Mouse (Mus musculus): Measurements from ENCODE around the gene Rars2.
A peak's percentile ranks its signal among the peaks of the same experiment; 100 is the strongest.
"Not testable (repeated sequence)": the region's sequence is repeated elsewhere in the genome, so short reads cannot be mapped to it uniquely, and the experiment has no call there.

Rars2 gene

DNA sequence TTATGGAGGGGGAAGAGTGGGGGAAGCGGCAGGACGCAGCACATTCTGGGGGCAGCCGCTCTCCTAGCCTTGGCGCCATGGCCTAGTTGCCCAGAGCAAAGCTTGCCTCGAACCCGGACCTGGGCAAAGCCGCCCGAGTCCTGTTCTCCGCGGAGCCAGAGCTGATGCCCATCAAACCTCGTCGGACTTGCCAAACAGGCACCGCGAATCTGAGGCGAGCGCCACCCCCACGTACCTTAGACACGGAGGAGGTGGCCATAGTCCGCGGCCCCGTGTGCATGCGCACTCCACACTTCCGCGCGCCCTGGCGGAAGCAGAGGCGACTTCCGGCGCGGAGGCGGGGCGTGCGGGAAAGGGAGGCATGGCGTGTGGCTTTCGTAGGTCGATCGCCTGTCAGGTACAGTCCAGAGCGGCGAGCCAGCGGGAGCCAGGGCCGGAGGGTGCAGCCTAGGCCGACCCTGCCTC lies at the start of gene Rars2, which contains the start of gene Orc3:
Rars2 (plus strand) TSS at position 328 of the 465 bp plus-strand sequence.
Orc3 (minus strand) TSS at position 315 of the 465 bp plus-strand sequence.
- peak; percentile 88 to 90 for DNase-seq (ENCODE audit: low spot score in 2 of 2)

DNA sequence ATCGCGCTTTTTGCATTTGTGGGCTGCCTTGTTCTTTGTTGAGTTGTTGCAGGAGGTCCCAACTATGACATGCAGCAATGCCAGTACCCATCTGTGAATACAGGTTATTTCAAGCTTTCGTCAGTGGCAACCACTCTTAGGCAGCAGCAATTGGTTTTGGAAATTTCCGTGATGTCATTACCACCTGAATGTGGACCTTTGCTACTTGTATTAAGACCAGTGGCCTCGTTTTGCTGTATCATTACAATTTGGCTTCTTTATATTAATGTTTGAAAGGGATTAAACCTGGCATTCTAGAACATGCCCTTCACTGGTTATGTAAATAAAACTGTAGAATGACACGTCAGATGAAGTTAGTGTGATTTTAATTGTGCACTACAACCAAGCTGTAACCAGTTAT lies 48.5 kb upstream of the Rars2 start:
- DNase-seq (ENCODE audit: low spot score in 2 of 2), result no peak

DNA sequence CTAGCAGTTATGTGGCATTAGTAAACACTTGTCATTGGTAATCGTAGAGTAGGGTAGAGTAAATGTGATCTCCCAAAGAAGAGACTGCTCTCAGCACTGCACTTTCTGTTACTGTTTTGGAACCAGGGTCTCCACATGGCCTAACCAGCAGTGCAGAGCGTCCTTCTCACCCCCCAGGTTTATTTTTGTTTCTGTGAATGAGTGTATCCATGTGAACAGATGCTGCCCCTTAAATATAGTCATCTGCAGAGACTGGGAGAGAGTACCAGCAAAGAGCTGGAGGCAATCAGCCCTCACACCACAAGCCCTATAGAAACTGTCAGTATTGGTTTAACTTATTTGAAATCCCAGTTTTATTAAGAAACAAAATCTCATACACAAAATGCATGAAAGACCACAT lies 41.9 kb upstream of the Rars2 start:
- DNase-seq (ENCODE audit: low spot score in 2 of 2), result no peak

DNA sequence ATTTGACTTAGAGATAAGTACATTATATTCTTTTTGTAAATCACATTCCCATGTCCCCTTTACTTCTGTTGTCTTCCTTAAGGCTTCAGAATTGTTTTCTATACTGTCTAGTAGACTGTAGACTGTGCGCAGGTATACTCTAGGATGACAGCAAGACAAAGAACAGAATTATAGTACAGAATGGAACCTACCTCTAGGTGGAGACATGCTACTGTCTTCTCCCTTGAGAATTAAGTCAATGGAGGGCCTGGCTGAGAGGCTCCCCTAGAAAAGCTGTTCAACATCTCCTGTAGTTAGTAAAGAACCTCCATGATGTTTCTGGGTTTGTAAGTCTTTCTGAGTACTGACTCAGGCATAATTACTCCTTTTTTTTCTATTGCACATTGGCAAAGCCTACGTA lies 37.7 kb upstream of the Rars2 start:
- no peak for DNase-seq (ENCODE audit: low spot score in 2 of 2)

DNA sequence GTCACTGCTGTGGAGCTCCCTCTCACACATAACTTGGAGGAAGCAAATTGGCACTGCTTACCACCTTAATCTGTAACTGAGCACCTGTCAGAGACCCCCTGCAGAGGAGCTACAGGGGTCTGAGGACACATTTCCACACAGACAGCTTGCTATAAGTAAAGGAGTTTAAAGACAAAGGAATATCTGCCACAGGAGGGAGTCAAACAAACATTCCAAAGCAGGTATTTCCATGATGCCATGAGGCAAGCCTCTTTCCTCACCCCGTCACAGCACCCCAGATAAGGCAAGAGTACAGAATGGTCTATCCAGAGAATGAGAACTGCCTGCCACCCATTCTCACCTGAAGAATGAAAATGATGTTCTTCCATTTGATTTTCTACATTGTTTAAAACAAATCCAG lies 35.5 kb upstream of the Rars2 start:
- DNase-seq (ENCODE audit: low spot score in 2 of 2), result no peak

DNA sequence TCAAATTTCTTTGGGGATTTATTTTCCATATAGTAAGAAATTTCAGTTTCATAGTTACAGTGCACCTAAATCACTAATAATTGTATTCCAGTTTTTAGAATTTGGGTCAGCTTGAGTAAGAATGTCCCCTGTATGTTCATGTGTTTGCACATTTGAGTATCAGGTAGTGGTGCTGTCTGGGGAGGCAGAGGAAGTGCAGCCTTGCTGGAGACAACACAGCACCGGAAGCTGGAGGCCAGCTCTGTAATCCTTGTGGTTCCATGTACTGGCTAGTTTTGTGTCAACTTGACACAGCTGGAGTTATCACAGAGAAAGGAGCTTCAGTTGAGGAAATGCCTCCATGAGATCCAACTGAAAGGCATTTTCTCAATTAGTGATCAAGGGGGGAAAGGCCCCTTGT lies 33.3 kb upstream of the Rars2 start:
- DNase-seq (ENCODE audit: low spot score in 2 of 2), result not testable (repeated sequence)

DNA sequence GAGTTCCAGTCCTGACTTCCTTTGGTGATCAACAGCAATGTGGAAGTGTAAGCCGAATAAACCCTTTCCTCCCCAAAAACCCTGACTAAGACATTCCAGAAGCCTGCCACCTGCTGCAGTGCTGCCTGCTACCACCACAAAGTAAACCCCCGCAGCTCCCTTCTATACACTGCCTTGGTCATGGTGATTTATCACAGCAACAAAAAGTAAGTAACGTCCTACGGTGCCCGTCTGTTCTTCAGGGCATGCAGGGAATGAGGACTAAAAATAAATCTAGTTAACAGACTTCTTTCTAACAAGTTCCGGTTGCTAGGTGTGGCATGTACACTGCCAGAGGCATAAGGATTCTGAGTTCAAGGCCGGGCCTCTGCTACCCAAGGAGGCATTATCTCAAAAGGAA lies 32.8 kb upstream of the Rars2 start:
- DNase-seq (ENCODE audit: low spot score in 2 of 2), result no peak

DNA sequence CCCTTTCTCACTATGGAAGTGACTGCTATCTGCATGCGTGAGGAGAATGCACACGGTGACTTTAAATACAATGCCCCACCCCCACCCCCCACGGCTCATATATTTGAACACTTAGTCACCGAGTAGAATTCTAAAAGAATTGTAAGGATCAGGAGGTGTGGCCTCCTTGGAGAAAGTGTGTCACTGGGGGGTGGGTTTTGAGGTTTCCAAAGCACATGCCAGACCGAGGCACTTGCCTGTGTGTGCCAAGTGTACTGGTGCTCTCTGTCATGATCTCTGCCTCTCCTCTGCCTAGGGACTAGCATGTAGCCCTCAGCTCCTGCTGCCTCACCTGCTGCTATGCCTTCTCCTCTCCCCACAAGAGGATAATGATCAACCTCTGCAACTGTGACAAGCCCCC lies 32.3 kb upstream of the Rars2 start:
- DNase-seq (ENCODE audit: low spot score in 2 of 2), result no peak

DNA sequence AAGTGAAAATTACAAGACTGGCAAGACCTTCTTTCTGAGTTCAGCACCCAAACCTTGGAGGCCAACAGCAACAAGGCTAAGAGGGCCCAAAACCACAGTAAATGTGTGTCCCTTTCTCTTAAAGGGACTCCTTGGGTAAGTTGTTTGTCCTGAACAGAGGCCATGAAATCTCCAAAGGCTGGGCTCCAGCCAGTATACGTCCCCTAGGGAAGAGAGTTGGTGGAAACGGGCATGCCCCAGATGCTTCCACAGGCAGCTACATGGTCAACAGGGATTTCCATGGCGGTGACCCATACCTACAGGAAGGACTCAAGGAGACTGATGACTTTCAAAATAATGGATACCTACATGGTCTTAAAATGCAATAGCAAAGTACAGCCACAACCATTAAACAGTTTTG lies 31.3 kb upstream of the Rars2 start:
- no peak for DNase-seq (ENCODE audit: low spot score in 2 of 2)

DNA sequence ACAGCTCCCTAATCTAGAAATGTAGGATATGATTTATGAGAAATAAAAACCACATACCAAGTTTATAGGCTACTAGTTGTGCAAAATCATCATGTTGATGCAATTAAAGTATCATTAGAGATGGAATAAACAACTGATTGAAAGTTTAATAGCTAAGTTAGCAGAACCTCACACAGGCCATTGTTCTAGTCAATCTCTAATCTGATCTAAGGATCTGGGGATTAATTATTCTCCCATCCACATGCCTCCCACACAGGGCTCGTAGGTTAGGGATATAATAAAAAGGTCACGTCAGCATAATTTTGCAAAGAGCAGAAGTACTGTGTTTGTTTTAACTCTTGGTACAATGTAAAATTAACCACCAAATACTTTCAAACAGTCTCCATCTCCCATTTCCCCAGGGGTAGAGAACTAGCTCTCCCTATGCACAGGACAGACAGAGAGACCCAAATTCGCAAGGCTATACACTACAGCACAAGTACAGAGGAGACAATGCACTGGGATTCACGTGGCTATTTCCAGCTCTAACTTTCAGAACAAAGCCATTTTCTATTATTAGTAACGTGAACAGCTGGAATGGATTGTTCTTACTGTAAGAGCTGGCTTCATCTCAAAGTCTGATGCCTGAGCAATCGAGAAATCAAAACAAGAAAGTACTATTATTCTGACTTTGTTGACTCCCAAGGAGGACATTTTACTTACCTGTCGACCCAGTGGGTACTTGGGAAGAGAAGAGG lies 29.7 kb upstream of the Rars2 start:
- no peak for DNase-seq (ENCODE audit: low spot score in 2 of 2)

DNA sequence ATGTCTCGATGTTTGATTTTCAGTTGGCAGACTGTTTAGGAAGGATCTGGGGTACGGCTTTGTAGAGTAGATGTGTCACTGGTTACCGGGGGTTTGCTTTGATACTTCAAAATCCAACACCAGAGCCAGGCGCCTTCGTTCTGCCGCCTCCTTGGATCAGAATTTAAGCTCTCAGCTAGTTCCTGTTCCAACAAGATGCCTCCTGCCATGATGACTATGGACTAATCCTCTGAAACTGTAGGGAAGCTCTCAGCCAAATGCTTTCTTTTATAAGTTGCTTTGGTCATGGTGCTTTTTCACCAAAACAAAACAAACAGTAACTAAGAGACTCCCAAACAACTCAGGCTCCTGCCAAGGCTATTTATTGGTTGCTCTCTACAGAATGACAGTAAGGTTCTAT lies 11.6 kb upstream of the Rars2 start:
- no peak for DNase-seq (ENCODE audit: low spot score in 2 of 2)

DNA sequence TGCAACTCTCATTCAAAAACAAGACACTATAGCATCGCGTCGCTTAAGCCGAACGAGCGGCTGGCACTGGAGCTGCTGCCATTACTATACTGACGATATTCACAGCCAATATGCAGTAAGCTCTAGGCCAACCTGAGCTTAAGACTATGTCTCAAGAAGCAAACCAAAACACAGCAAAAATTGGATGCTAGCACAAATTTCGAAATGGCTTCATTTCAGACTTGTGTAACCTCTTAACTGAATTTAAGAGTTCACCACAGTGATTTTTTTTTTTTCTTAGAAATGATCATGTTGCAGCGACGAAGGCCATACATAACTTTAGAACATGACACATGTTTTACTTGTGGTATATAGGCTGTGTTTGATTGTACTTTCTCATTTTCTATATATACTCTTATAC lies 8.1 kb upstream of the Rars2 start:
- DNase-seq (ENCODE audit: low spot score in 2 of 2), result no peak

DNA sequence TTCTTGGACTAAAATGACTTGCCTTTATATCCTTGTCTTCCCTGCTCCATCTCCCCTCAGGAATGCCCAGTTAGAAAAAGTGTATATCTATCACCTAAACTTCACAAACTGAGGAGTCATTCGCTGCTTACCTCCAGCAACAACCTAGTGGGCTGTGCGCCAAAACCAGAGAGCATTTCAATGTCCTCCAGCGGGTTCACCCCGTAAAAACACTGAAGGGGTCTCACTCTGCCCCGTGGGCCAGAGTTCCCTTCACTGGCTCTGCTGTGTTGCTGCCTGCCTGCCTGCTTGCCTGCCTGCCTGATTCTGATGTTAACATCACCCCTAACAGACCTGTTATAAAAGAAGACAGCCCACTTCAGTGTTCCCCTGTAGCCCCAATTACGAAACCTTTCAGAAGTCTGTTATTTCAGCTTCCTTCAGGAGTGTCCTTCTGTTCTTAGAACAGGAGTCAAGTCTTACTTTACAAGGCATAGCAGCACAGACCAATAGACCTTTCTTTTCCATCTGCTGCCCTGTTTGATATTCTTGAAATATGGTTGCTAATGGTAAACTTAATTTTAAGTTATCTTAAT lies 1.1 kb upstream of the Rars2 start:
- no peak for DNase-seq (ENCODE audit: low spot score in 2 of 2)

DNA sequence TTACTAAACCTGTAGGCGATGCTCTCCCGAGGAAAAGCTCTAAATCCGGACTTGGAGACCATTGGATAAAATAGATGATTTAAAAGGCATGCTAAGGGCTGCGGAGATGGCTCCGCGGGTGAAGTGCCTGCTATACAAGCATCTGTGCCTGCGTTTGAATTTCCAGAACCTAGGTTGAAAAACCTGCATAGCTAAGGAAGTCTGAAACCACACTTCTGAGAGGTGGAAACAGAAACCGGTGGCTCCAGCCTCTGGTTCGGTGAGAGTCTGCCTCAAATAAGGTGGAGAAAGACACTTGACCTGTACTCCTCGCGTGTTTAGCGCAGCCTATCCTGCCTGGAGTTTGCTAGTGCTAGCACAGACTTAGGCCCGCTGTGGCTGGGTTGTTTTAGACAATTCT lies 546 bp downstream of the Rars2 start:
- no peak for DNase-seq (ENCODE audit: low spot score in 2 of 2)

DNA sequence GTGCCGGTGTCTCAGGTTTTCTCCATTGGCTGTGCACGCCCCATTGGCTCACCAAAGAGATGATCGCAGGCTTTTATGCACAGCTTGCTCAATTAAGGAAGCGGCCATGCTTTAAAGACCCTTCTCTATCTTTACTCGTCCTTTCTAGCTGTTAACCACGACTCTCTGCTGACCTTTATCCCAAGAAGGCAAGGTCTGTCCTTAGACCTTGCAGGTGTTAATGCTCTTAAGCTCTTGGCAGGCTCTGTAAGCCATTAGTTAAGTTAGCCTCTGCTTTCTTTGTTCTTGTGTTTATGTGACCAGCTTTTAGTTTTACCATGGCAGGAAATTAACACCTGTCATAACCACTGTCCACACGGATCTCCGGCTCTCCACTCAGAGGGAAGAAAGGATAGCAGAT lies 1.4 kb downstream of the Rars2 start:
- no peak for DNase-seq (ENCODE audit: low spot score in 2 of 2)

DNA sequence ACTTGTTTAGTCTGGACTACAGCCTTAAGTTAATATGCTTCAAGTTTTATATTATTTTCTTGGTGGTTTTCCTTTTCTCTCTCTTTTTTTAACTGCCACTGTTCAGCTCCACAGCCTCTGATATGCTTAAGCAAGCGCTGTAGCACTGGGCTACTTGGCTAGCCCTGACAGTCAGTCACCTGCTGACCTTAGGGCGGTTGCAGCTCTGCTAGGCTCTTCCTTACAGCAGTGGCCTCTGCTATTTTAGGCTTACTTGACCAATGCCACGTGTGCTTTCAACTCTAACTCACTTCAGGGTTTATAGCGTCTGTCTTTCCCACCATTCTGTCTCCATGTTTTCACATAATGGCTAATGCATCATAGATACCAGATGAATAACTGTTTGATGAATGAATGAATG lies 10.8 kb downstream of the Rars2 start:
- DNase-seq (ENCODE audit: low spot score in 2 of 2), result no peak

DNA sequence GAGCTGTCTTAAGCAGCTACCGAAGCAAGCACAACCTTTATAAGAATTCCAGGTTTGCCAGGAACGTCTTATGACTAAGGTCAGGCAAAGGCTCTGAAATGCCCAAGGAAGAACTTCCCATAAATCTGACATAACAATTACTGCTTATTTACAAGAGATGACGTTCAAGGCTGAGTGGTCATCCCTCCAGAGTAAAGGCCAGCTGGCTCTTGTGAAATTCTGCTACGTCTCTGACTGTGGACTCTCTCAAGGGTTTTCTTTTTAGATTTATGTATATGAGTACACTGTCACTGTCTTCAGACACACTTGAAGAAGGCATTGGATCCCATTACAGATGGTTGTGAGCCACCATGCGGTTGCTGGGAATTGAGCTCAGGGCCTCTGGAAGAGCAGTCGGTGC lies 11.6 kb downstream of the Rars2 start:
- no peak for DNase-seq (ENCODE audit: low spot score in 2 of 2)

DNA sequence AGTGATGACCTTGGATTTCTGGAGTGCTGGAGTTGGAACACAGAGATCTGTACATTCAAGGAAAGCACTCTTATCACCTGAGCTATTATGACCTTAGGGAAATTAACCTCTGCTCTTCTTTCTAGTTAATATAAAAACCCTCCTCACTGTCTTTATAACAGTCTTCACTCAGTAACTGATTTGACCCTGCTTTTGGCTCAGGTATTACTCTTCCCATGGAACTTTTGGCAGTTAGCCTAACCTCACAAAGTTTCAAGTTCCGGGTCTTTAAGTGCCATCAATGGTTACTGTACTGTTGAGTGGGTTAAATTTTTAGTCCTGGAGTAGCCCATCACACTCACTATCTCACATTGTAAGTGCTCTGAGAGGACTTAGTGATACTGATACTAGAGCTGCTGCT lies 15.2 kb downstream of the Rars2 start:
- no peak for DNase-seq (ENCODE audit: low spot score in 2 of 2)

DNA sequence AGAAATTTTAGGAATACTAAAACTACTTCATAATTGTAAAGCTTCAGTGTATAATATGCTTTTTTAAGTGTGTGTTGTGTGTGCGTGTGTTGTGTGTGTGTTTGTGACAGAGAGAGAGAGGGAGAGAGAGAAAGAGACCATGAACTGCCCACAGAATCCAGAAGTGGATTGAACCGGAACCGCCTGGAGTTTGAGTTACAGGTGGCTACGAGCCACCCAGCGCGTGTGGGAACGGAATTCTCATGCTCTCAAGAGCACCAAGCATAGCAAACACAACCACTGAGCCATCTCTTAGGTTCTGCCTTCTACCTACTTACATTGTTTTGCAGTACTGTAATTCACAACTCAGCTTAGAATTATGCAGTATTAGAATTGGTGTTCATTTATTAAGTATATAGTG lies 19.4 kb downstream of the Rars2 start:
- DNase-seq (ENCODE audit: low spot score in 2 of 2), result no peak

DNA sequence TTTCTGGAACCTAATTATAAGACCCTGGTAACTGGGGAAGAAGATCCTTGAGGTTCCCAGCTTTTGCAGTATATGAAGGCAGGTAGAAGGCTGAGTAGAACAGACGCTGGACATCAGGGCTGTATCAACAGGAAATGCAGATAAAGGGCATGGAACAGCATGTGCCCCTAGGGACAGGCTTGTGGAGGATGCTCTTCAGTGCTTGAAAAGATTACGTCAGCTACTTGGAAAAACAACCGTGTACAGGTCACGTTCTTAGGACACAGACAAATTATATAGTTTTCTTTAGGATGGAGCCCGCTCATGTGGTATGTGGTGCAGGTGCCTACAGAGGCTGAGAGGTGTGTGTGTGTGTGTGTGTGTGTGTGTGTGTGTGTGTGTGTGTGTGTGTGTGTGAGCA lies 21.3 kb downstream of the Rars2 start:
- no peak for DNase-seq (ENCODE audit: low spot score in 2 of 2)

DNA sequence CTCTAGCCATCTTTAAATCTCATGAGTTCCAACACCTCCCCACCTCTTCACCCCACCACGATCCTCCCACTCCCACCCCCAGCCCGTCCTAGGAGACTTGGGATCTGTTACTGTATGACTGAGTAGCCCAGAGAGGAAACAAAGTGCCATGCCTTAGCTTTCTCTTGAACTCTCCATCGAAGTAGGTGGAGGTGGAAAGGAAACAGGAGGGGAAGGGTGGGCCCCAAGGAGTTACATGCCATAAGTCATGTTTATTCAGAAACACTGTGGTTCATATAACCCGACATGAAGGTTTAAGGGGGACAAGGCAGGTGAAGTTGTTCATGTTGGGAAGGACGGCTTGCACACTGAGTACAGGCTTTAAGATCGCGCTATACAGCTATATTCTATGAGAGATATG lies 22.6 kb downstream of the Rars2 start:
- DNase-seq (ENCODE audit: low spot score in 2 of 2), result no peak

DNA sequence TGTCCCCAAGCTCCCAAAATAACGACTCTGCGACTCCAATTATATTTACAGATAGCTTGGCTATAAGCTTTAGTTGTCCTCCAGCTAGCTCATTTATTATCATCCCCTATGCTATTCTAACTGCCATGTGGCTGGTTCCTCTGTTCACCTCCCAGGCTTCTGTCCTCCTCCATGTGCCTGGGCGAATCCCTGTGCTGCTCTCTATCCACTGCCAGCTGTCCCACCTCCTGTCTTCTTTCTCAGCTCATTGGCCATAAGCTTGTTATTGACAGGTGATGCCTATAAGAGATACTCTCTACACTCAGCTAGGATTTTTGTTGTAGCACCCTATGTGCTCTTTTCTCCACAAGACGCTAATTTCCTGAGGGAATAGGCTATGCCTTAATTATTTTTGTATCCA lies 23.1 kb downstream of the Rars2 start:
- DNase-seq (ENCODE audit: low spot score in 2 of 2), result no peak

DNA sequence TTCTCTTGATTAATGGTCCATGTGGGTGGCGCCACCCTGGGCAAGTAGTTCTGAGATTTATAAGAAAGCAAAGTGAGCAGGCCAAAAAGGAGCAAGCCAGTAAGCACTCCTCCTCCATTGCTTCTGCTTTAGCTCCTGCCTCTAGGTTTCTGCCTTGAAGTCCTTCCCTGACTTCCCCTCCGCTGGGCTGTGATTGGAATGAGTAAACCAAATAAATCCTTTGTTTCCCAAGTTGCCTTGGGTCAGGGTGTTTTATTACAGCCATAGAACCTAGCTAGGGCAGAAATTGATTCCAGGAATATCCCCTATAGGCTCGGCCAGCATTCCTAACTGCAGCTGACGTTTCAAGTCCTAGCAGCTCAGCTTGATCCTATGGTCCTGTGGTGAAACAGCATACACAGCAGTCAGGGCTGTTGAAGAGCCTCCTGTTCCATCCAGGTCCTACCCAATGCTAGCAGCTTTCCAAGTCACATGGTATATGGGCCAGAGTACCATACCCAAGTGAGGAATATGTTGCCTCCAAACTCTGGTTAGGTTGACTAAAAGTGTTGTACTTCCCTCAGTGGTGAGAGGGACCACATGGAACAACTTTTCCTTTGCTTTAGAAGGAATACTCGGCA lies 25.1 kb downstream of the Rars2 start:
- no peak for DNase-seq (ENCODE audit: low spot score in 2 of 2)

All from urinary bladder, adult 18-20 months (tissue).